Mouse (Mus musculus) heart, postnatal 0 days (tissue): Measurements from ENCODE around the gene Dnmbp. TPM values are rescaled to one million over a fixed set of nuclear protein-coding genes. Genes with fewer than 3 reads are reported as not detected.

Experiments
- ATAC-seq: fragments of 200-750 bp; cut with Nextera tagmentation; 2 replicates; pipeline ENCODE4 v1.8.0; 2017; ENCODE audit warnings: low read depth, moderate number of reproducible peaks, moderate library complexity; ENCODE audit not compliant: insufficient read depth
- DNase-seq: peaks from one replicate; pipeline ENCODE4 v3.0.0-alpha.2; 2016; ENCODE audit warnings: low spot score
- H3K27ac ChIP-seq: fragments of 300-500 bp; sonication (generic); 2 replicates; pipeline ENCODE4 v1.5.1; 2014; ENCODE audit warnings: low read depth, mild to moderate bottlenecking
- H3K27me3 ChIP-seq: fragments of 300-500 bp; sonication (generic); 2 replicates; pipeline ENCODE4 v1.6.1; 2014; ENCODE audit warnings: low read length, mixed read lengths; ENCODE audit not compliant: control insufficient read depth, insufficient read depth
- H3K36me3 ChIP-seq: fragments of 300-500 bp; sonication (generic); replicated peaks from 2 replicates; pipeline ENCODE4 v1.6.1; 2014; ENCODE audit warnings: low read length, mixed read lengths; ENCODE audit not compliant: control insufficient read depth, insufficient read depth
- H3K4me1 ChIP-seq: fragments of 300-500 bp; sonication (generic); 2 replicates; pipeline ENCODE4 v1.6.1; 2014; ENCODE audit warnings: antibody characterized with exemption; ENCODE audit not compliant: control insufficient read depth, insufficient read depth
- H3K4me2 ChIP-seq: fragments of 300-500 bp; sonication (generic); 2 replicates; pipeline ENCODE4 v1.6.1; 2014; ENCODE audit warnings: low read depth, mild to moderate bottlenecking, low read length, moderate library complexity
- H3K4me3 ChIP-seq: fragments of 300-500 bp; sonication (generic); 2 replicates; pipeline ENCODE4 v1.5.1; 2014; ENCODE audit warnings: low read depth, low read length
- H3K9ac ChIP-seq: fragments of 300-500 bp; sonication (generic); replicated peaks from 2 replicates; pipeline ENCODE4 v1.6.1; 2014; ENCODE audit warnings: low read depth, low read length, mixed read lengths
- H3K9me3 ChIP-seq: fragments of 300-500 bp; sonication (generic); replicated peaks from 2 replicates; pipeline ENCODE4 v1.6.1; 2016; ENCODE audit warnings: low read length; ENCODE audit not compliant: control insufficient read depth
- CTCF ChIP-seq: IDR thresholded peaks from 2 replicates; pipeline ENCODE4 v1.5.1; 2016; ENCODE audit warnings: antibody characterized with exemption, control low read depth, low read depth
- EP300 ChIP-seq: IDR thresholded peaks from 2 replicates; pipeline ENCODE4 v1.6.1; 2016; ENCODE audit warnings: antibody characterized with exemption, low read depth
- WGBS: fragments of 180-500 bp; shearing (Covaris S2); extraction: QIAGEN DNeasy Blood & Tissue Kit; methylation state at CpG from one replicate; pipeline ENCODE4 v1.1.7; 2014; 5-methylcytosine and 5-hydroxymethylcytosine counted together
- polyA plus RNA-seq: library from polyadenylated mRNA; unstranded; fragments of >200 nt; fragmentation: Nextera tagmentation; extraction: Ambion mirVana; gene quantifications from 2 replicates; pipeline ENCODE4 v1.2.1, GENCODE M21; 2015
- total RNA-seq: library from RNA; depleted of rRNA; stranded (reverse); fragments of >200 nt; gene quantifications from 2 replicates; pipeline ENCODE4 v1.2.3, GENCODE M21; 2014; ENCODE audit warnings: low replicate concordance

The Dnmbp gene
- total and polyA plus RNA-seq, 2 experiments from 2014 or later = 6.0 to 12.4 TPM

GRCm38 (mm10) chr19:43905985-43906384 is 34.0 kb downstream of the Dnmbp start:
- Histone ChIP-seq H3K27me3 (no peaks in the 10 kb centered on the region), H3K9me3 (no peaks in the 10 kb centered on the region), H3K4me3 (no peak overlapping the region), H3K9ac (no peak overlapping the region), H3K4me1 (no peaks in the 10 kb centered on the region), H3K36me3 (peaks cover 45% of the 10 kb centered on the region), H3K27ac (no peak overlapping the region), H3K4me2 (no peak overlapping the region)
- TF ChIP-seq CTCF = peak; percentile 57
- no peak for TF ChIP-seq EP300
- no peak for DNase-seq
- ATAC-seq = no peak
- 31% methylated on average over 5 of the region's 5 CpGs for WGBS

- DNase-seq = no peak
- no peak for ATAC-seq
- 78% methylated on average over 8 of the region's 8 CpGs for whole genome bisulfite sequencing
These were observed 34.9 kb downstream of the Dnmbp start for GRCm38 (mm10) chr19:43905136-43905535.

GRCm38 (mm10) chr19:43904327-43904726 is 35.7 kb downstream of the Dnmbp start:
- peaks cover 44% of the 10 kb centered on the region for H3K36me3 ChIP-seq
- TF ChIP-seq CTCF (no peak), EP300 (no peak)

More at GRCm38 (mm10) chr19:43905136-43905535, 34.9 kb downstream of the Dnmbp start:
- no peak overlapping the region for H3K27ac ChIP-seq
- H3K27me3 ChIP-seq = no peaks in the 10 kb centered on the region
- no peaks in the 10 kb centered on the region for H3K9me3 ChIP-seq
- H3K4me2 ChIP-seq = no peak overlapping the region
- no peaks in the 10 kb centered on the region for H3K4me1 ChIP-seq
- no peak for TF ChIP-seq EP300
- TF ChIP-seq CTCF = no peak
- no peak overlapping the region for H3K4me3 ChIP-seq
- peaks cover 45% of the 10 kb centered on the region for H3K36me3 ChIP-seq
- H3K9ac ChIP-seq = no peak overlapping the region

GRCm38 (mm10) chr19:43902887-43903286 is 37.1 kb downstream of the Dnmbp start:
- ATAC-seq (no peak), DNase-seq (no peak)
- peaks cover 39% of the 10 kb centered on the region for H3K36me3 ChIP-seq
- H3K4me3 ChIP-seq = no peak overlapping the region
- no peak overlapping the region for H3K9ac ChIP-seq
- no peaks in the 10 kb centered on the region for H3K9me3 ChIP-seq
- H3K27ac ChIP-seq = no peak overlapping the region
- no peak overlapping the region for H3K4me2 ChIP-seq
- no peaks in the 10 kb centered on the region for H3K27me3 ChIP-seq
- H3K4me1 ChIP-seq = no peaks in the 10 kb centered on the region
- WGBS = 54% methylated on average over 12 of the region's 12 CpGs
- TF ChIP-seq CTCF (no peak), EP300 (no peak)

More at GRCm38 (mm10) chr19:43904327-43904726, 35.7 kb downstream of the Dnmbp start:
- Histone ChIP-seq H3K27me3 (no peaks in the 10 kb centered on the region), H3K27ac (no peak overlapping the region), H3K4me2 (no peak overlapping the region), H3K9me3 (no peaks in the 10 kb centered on the region), H3K4me1 (no peaks in the 10 kb centered on the region), H3K9ac (no peak overlapping the region), H3K4me3 (no peak overlapping the region)
- no peak for ATAC-seq
- 88% methylated on average over 11 of the region's 11 CpGs for WGBS
- no peak for DNase-seq

- no peak for TF ChIP-seq EP300
- no peak for TF ChIP-seq CTCF
- no peaks in the 10 kb centered on the region for H3K27me3 ChIP-seq
- no peaks in the 10 kb centered on the region for H3K9me3 ChIP-seq
- no peak for DNase-seq
- no peak for ATAC-seq
- H3K4me3 ChIP-seq = no peak overlapping the region
- no peak overlapping the region for H3K4me2 ChIP-seq
- WGBS = 89% methylated on average over 9 of the region's 9 CpGs
- H3K9ac ChIP-seq = no peak overlapping the region
- no peak overlapping the region for H3K27ac ChIP-seq
- H3K36me3 ChIP-seq = peaks cover 39% of the 10 kb centered on the region
- no peaks in the 10 kb centered on the region for H3K4me1 ChIP-seq
These were observed 39.3 kb downstream of the Dnmbp start for GRCm38 (mm10) chr19:43900690-43901089.

- H3K9me3 ChIP-seq = no peaks in the 10 kb centered on the region
- H3K36me3 ChIP-seq = peaks cover 39% of the 10 kb centered on the region
- H3K9ac ChIP-seq = no peak overlapping the region
- no peaks in the 10 kb centered on the region for H3K4me1 ChIP-seq
- H3K4me3 ChIP-seq = no peak overlapping the region
- ATAC-seq = no peak
- TF ChIP-seq CTCF (no peak), EP300 (no peak)
- no peak for DNase-seq
- H3K27me3 ChIP-seq = no peaks in the 10 kb centered on the region
- no peak overlapping the region for H3K27ac ChIP-seq
- 64% methylated on average over 10 of the region's 10 CpGs for WGBS
- H3K4me2 ChIP-seq = no peak overlapping the region
These were observed 41.4 kb downstream of the Dnmbp start for GRCm38 (mm10) chr19:43898547-43898946.
